Mouse (Mus musculus): Measurements from ENCODE around the gene Tmem110. TPM values are rescaled to one million over a fixed set of nuclear protein-coding genes. Genes with fewer than 3 reads are reported as not detected.

Gene Tmem110
- total and polyA plus RNA-seq, 3 experiments, result 11.6 to 21.0 TPM; not detected in 1

DNA sequence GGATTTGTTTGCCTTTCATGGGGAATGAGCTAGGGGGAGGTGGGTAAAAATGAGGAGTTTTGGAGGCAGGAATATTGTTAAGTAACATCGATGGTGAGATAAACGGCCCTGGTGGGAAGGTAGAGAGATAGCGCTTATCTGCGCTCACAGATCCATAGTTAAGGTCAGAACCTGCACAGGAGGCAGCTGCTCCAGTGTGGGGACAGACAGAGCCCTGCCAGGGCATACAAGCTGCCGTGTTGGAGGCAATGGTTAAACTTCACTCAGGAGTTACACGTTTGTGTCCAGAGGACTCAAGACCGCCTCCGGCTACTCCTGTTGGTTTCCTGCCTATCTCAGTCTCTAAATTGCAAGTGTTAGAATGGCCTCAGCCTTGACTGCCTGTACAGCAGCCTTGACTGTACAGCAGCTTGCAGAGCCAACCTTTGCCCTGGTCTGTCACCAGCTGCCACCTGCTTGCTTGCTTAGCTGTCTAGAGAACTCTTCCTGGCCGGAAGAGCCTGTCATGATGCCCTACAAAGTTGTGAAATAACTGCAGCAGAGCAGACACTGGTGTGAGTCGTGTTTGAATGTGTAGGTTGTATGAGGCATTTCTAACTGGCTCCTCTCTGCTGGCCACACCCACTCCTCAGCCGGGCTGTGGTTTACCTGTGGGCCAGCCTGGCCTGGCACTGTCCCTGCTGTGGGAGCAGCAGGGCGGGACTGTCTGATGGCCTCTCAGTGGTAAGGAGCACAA is 49.9 kb downstream of the Tmem110 start:
- DNase-seq (ENCODE audit: low read depth, low spot score), result no peak
- TF ChIP-seq ELF1 (IDR thresholded peaks at IDR 0.05; ENCODE audit: low read depth, low read length) (no peak), TCF12 (IDR thresholded peaks at IDR 0.05; ENCODE audit: low read depth, low read length) (peak; percentile 7; the same call in 1 of the 2 replicates)
- Histone ChIP-seq H3K27me3 (ENCODE audit: control insufficient read depth in 1 of 2, insufficient read depth in 2 of 2, low read length in 2 of 2) (no peaks in the 10 kb centered on the region), H3K9ac (ENCODE audit: control insufficient read depth, low read depth, low read length, poor library complexity, severe bottlenecking) (no peak overlapping the region), H3K27ac (ENCODE audit: control insufficient read depth, low read depth, low read length) (no peak overlapping the region), H3K4me3 (ENCODE audit: control insufficient read depth in 1 of 2, insufficient read depth in 1 of 2, low read depth in 2 of 2, low read length in 2 of 2) (no peak overlapping the region), H3K36me3 (ENCODE audit: control insufficient read depth in 1 of 2, insufficient read depth in 2 of 2, low read length in 2 of 2) (no peaks in the 10 kb centered on the region; a peak in 1 of 4 replicates), H3K9me3 (replicated peaks; ENCODE audit: insufficient read depth, low read length) (no peaks in the 10 kb centered on the region), H3K79me2 (ENCODE audit: control insufficient read depth, insufficient read depth, low read length, poor library complexity) (no peaks in the 10 kb centered on the region), H3K4me1 (ENCODE audit: control insufficient read depth in 1 of 2, insufficient read depth in 2 of 2, low read length in 2 of 2) (no peaks in the 10 kb centered on the region; a peak in 2 of 4 replicates)

DNA sequence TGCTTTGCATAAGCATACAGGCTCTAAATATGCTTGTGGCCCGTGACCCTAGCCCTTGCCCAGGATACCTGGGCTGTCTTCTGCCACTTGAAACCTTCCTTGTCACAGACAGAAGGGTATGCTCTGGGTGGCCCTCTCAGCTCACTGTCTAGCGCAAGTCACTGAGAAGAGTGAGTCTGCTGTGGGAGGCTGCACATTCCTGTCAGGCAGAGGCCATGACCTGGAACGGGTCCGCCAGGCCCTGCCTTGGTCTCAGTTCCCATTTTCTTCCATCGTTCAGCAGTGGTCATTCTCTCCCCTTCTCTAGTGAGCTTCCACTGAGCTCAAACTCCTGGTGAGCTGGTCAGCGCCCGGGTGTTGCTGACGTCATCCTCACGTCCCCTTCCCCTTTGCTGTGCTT is 50.6 kb downstream of the Tmem110 start:
- TF ChIP-seq TAL1 (IDR thresholded peaks at IDR 0.05; ENCODE audit: low read length), result no peak
- no peak for TF ChIP-seq MYB (IDR thresholded peaks at IDR 0.05; ENCODE audit: low read depth, low read length)
- TF ChIP-seq MYC (IDR thresholded peaks at IDR 0.05; ENCODE audit: low read depth, low read length), result no peak
- TF ChIP-seq ZKSCAN1 (IDR thresholded peaks at IDR 0.05; ENCODE audit: low read depth, low read length), result no peak
- no peak for TF ChIP-seq KAT2A (conservative IDR thresholded peaks at IDR 0.05; ENCODE audit: low read depth, low read length)
- TF ChIP-seq HCFC1 (IDR thresholded peaks at IDR 0.05; ENCODE audit: low read depth, low read length), result no peak
- TF ChIP-seq SMC3 (IDR thresholded peaks at IDR 0.05; ENCODE audit: low read depth, low read length), result no peak
- no peak for TF ChIP-seq POLR2A (IDR thresholded peaks at IDR 0.05; ENCODE audit: control insufficient read depth in 1 of 2, insufficient read depth in 1 of 2, low read depth in 1 of 2, low read length in 2 of 2, poor library complexity in 1 of 2)
- TF ChIP-seq RCOR1 (IDR thresholded peaks at IDR 0.05; ENCODE audit: low read depth, low read length), result no peak
- no peak for TF ChIP-seq GABPA (IDR thresholded peaks at IDR 0.05; ENCODE audit: low read depth, low read length)
- no peak for TF ChIP-seq E2F4 (IDR thresholded peaks at IDR 0.05; ENCODE audit: borderline replicate concordance, low read depth, low read length)
- TF ChIP-seq POLR2AphosphoS2 (IDR thresholded peaks at IDR 0.05; ENCODE audit: low read length), result no peak
- TF ChIP-seq TCF12 (IDR thresholded peaks at IDR 0.05; ENCODE audit: low read depth, low read length), result no peak
- TF ChIP-seq MAZ (IDR thresholded peaks at IDR 0.05; ENCODE audit: low read depth, low read length), result no peak
- Histone ChIP-seq H3K9ac (ENCODE audit: control insufficient read depth, low read depth, low read length, poor library complexity, severe bottlenecking) (no peak overlapping the region), H3K4me3 (ENCODE audit: control insufficient read depth in 1 of 2, insufficient read depth in 1 of 2, low read depth in 2 of 2, low read length in 2 of 2) (no peak overlapping the region), H3K4me1 (ENCODE audit: control insufficient read depth in 1 of 2, insufficient read depth in 2 of 2, low read length in 2 of 2) (no peaks in the 10 kb centered on the region; a peak in 2 of 4 replicates), H3K79me2 (ENCODE audit: control insufficient read depth, insufficient read depth, low read length, poor library complexity) (no peaks in the 10 kb centered on the region), H3K9me3 (replicated peaks; ENCODE audit: insufficient read depth, low read length) (no peaks in the 10 kb centered on the region), H3K27me3 (ENCODE audit: control insufficient read depth in 1 of 2, insufficient read depth in 2 of 2, low read length in 2 of 2) (no peaks in the 10 kb centered on the region), H3K27ac (ENCODE audit: control insufficient read depth, low read depth, low read length) (no peak overlapping the region), H3K36me3 (ENCODE audit: control insufficient read depth in 1 of 2, insufficient read depth in 2 of 2, low read length in 2 of 2) (no peaks in the 10 kb centered on the region; a peak in 1 of 4 replicates)
- DNase-seq (ENCODE audit: low read depth, low spot score), result no peak
